Mouse (Mus musculus): Measurements from ENCODE around the gene Lrrn2. TPM values are rescaled to one million over a fixed set of nuclear protein-coding genes. Genes with fewer than 3 reads are reported as not detected.

Lrrn2 gene
- total RNA-seq (2021), result 1 to 10 TPM; 3.0 to 5.6 TPM
- long read RNA-seq, experiment 1, transcript Lrrn2-201 (2 exons, 3,428 nt), result major isoform, 7 of 9 reads
- long read RNA-seq, experiment 1, partial matches to known transcripts, result 2 of 9 reads
- long read RNA-seq, experiment 1, other reads (novel, unspliced or antisense), result 0 of 9 reads
- long read RNA-seq, experiment 2, transcript Lrrn2-201 (2 exons, 3,428 nt), result major isoform, 10 of 15 reads
- long read RNA-seq, experiment 2, partial matches to known transcripts, result 5 of 15 reads
- long read RNA-seq, experiment 2, other reads (novel, unspliced or antisense), result 0 of 15 reads

GRCm38 (mm10) chr1:132880161-132881005, at the start of gene Lrrn2:
Gene Lrrn2 (plus strand): TSS chr1:132880273.
- peak; percentile 48 to 61 for DNase-seq
- intact Hi-C loops (cut with DNase I), result no loop called here

- intact Hi-C loops (cut with DNase I), result no loop called here
Measured at GRCm38 (mm10) chr1:132831963-132832362, 48.1 kb upstream of the Lrrn2 start.

GRCm38 (mm10) chr1:132834037-132834436, 46.0 kb upstream of the Lrrn2 start:
- intact Hi-C loops (cut with DNase I), result no loop called here
- DNase-seq, result no peak

More at GRCm38 (mm10) chr1:132831963-132832362, 48.1 kb upstream of the Lrrn2 start:
- no peak for DNase-seq

- no peak for DNase-seq
- intact Hi-C loops (cut with DNase I), result no loop called here
Measured at GRCm38 (mm10) chr1:132836895-132837294, 43.2 kb upstream of the Lrrn2 start.

GRCm38 (mm10) chr1:132837691-132838090, 42.4 kb upstream of the Lrrn2 start:
- no peak for DNase-seq
- intact Hi-C loops (cut with DNase I), result no loop called here

GRCm38 (mm10) chr1:132838371-132838770, 41.7 kb upstream of the Lrrn2 start:
- DNase-seq, result no peak
- intact Hi-C loops (cut with DNase I), result no loop called here

GRCm38 (mm10) chr1:132843612-132844011, 36.5 kb upstream of the Lrrn2 start:
- intact Hi-C loops (cut with DNase I), result no loop called here
- DNase-seq, result no peak

- DNase-seq, result peak; percentile 72 to 81
- intact Hi-C loops (cut with DNase I), result no loop called here
Measured at GRCm38 (mm10) chr1:132844088-132844804, 35.8 kb upstream of the Lrrn2 start.

- no peak for DNase-seq
- intact Hi-C loops (cut with DNase I), result no loop called here
Measured at GRCm38 (mm10) chr1:132845766-132846165, 34.3 kb upstream of the Lrrn2 start.

- no peak for DNase-seq
- intact Hi-C loops (cut with DNase I), result no loop called here
Measured at GRCm38 (mm10) chr1:132850809-132851208, 29.3 kb upstream of the Lrrn2 start.

GRCm38 (mm10) chr1:132851296-132851695, 28.8 kb upstream of the Lrrn2 start:
- intact Hi-C loops (cut with DNase I), result no loop called here
- no peak for DNase-seq

GRCm38 (mm10) chr1:132851771-132852170, 28.3 kb upstream of the Lrrn2 start:
- intact Hi-C loops (cut with DNase I), result no loop called here
- peak; percentile 26 to 63 for DNase-seq

- DNase-seq, result peak; percentile 47 to 66
- intact Hi-C loops (cut with DNase I), result no loop called here
Measured at GRCm38 (mm10) chr1:132853312-132853711, 26.8 kb upstream of the Lrrn2 start.

- no peak for DNase-seq
- intact Hi-C loops (cut with DNase I), result no loop called here
Measured at GRCm38 (mm10) chr1:132858516-132859383, 21.3 kb upstream of the Lrrn2 start.

GRCm38 (mm10) chr1:132864220-132864619, 15.9 kb upstream of the Lrrn2 start:
- intact Hi-C loops (cut with DNase I), result no loop called here

GRCm38 (mm10) chr1:132865585-132865984, 14.5 kb upstream of the Lrrn2 start:
- intact Hi-C loops (cut with DNase I), result no loop called here
- DNase-seq, result no peak

More at GRCm38 (mm10) chr1:132864220-132864619, 15.9 kb upstream of the Lrrn2 start:
- DNase-seq, result no peak

GRCm38 (mm10) chr1:132870327-132870726, 9.7 kb upstream of the Lrrn2 start:
- intact Hi-C loops (cut with DNase I), result no loop called here
- no peak for DNase-seq

GRCm38 (mm10) chr1:132878951-132879610, 992 bp upstream of the Lrrn2 start:
- intact Hi-C loops (cut with DNase I), result no loop called here
- no peak for DNase-seq

- DNase-seq, result no peak
- intact Hi-C loops (cut with DNase I), result no loop called here
Measured at GRCm38 (mm10) chr1:132879801-132880160, 292 bp upstream of the Lrrn2 start.

Measured in heart, postnatal 14 days (tissue).